Mouse (Mus musculus) lung, postnatal 36 days (tissue): ENCODE measurements around the gene Arfip1.
A peak's percentile ranks its signal among the peaks of the same experiment; 100 is the strongest.
"Not testable (repeated sequence)": the region's sequence is repeated elsewhere in the genome, so short reads cannot be mapped to it uniquely, and the experiment has no call there.

ENCODE experiments used
- DNase-seq: peaks from one replicate; pipeline ENCODE4 v3.0.0; 2022; ENCODE audit warnings: mixed read lengths

Arfip1 gene

DNA sequence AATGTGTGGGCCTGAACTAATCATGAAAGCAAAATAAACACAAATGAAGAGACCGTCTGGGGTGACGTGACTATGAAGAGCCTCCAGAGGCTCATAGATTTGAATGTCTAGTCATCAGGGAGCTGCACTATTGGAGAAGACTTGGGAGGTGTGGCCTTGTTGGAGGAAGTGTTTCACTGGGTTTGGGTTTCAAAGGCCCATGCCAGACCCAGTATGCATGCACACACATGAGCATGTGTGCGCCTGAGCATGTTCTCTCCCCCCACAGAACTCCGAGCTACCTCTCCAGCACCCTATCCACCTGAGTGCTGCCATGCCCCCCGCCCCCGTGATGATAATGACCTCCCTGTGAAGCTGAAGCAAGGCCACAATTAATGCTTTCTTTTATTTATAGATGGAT, 12.8 kb downstream of the Arfip1 start:
- DNase-seq = no peak

DNA sequence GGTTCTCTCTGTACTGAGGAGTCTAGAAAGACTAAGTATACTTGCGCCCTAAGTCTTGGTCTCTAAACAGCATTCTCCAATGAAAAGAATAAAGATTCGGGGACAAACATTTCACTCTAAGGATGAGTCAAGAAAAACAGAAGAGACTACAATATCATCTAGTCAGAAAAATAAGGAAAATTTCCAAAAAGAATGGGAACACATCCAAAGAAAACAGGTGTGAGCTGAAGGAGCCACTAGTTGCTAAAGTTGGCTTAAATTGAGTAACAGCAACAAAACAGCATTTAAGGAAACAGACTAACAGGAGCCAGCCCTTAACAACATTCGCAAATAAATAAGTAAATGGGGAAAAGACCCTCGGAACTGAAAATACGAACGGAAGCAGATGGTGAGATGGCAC, 13.9 kb downstream of the Arfip1 start:
- no peak for DNase-seq

DNA sequence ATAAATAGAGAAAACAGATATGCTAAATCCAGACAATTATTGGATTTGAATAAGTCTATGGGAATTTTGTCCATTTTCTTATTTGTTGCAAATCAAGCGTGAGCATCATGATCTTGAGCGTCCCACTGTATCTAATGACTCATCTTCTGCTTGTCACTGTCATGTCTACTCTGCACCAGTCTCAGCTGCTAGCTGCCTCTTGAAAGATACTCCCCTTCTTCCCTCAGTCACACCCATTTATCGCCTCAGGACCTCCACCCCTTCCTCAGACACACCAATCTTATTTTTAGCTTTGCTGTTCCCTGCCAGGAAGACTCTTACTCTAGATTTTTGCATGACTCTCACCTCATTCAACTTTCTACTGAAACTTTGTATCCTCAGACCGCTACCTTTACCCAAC, 19.0 kb downstream of the Arfip1 start:
- no peak for DNase-seq

DNA sequence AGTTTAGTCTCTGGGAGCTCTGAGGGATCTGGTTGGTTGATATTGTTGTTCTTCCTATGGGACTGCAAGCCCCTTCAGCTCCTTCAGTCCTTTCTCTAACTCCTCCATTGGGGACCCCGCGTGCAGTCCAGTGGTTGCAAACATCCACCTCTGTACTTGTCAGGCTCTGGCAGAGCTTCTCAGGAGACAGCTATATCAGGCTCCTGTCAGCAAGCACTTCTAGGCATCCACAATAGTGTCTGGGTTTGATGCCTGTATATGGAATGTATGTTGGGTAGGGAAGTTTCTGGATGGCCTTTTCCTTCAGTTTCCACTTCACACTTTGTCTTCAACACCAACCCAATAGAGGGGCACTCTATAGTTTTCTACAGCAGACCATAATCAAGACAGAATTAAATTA, 19.5 kb downstream of the Arfip1 start:
- DNase-seq = not testable (repeated sequence)

DNA sequence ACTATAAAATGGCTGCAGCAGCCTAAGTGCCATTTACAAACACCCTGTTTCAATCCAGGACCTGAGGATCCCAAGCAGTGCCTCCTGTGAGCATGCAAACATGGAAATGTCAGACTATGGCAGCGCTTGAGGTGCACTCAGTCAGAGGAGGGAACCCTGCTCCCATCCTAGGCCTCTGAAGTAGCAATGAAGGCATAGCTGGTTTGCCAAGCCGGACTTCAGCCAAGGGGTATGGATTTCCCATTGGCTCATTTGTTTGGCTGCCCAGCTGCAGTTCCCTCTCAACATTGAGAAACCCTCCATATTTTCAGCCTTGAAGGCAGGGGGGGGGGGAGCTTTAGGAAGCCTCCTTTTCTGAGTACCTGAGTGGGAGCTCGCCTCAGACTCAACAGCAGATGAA, 24.1 kb downstream of the Arfip1 start:
- no peak for DNase-seq

DNA sequence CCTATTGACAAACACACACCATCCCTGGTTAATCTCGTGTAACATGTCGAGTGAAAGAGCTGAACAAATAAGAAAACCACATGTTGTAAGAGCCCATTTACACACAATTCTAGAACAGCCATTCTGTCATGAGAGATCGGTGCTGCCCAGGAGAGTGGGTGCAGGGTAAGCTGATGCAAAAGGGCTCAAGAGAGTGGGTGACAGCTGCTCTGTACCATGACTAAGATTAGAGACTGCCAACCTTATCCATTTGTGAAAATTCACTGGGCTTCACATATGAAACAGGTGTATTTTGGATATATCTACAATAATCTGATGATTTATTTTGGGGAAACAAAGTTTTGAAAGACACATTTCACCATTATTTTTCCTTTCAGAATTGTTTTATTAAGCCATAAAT, 26.6 kb downstream of the Arfip1 start:
- no peak for DNase-seq

DNA sequence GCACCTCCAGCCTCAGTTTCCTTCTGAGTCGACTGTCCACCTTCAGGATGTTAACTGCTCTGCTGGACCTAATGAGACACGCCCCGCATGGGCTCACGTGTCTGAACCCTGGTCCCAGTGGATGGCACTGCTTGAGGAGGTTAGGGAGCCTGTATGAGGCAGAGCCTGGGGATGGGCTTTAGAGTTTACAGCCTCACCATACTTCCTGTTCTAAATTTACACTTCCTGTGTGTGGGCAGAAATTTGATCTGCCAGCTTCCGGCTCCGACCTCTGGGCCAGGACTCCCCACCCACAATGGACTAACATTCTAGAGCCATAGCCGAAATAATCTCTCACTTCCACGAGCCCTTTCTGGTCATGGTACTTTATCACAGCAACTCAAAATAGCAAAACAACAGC, 35.2 kb downstream of the Arfip1 start:
- DNase-seq = peak; percentile 26

DNA sequence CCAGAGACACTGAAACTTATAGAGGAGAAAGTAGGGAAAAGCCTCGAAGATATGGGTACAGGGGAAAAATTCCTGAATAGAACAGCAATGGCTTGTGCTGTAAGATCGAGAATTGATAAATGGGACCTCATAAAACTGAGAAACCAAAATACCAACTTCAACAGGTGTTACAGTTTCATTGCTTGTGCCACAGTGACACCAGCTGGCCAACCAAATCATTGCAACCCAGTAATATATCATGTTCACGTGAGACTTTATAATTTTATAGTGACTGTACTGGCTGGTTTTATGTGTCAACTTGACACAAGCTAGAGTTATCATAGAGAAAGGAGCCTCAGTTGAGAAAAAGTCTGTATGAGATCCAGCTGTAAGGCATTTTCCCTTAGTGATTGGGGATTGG, 40.0 kb downstream of the Arfip1 start:
- peak; percentile 83 for DNase-seq

DNA sequence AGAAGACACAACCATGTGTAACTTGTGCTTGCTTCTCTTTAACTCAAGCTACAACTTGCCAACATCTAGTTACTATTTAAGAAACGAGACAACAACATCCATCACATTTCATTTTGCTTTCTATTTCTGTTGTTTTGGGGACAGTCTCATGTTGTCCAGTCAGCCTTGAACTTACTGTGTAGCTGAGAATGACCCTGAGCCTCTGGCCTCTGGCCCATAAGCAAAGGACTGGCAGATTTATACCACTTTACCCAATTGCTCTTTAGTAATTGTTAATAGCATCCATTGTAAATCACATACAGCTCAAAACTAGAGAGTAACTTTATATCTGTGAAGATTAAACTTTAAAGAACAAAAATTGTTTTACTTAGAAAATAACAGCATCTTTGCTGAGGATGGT, 40.5 kb downstream of the Arfip1 start:
- no peak for DNase-seq

DNA sequence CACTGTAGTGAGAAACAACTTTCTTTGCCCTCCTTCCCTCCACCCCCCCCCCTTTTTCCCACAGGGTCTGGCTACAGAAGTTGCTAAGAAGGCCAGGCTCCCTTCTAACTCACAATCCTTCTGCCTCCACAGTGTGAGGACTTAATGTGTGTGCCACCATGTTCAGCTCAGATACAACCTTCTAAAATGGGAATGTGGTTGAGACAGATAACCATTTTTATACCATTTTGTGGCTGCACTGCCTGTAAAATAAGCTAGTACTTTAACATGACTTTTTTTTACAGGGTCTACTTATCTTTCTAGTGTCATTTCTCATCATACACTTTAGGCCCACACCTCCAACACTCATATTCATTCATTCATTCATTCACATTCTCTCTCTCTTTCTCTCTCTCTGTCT, 41.8 kb downstream of the Arfip1 start:
- DNase-seq = no peak

DNA sequence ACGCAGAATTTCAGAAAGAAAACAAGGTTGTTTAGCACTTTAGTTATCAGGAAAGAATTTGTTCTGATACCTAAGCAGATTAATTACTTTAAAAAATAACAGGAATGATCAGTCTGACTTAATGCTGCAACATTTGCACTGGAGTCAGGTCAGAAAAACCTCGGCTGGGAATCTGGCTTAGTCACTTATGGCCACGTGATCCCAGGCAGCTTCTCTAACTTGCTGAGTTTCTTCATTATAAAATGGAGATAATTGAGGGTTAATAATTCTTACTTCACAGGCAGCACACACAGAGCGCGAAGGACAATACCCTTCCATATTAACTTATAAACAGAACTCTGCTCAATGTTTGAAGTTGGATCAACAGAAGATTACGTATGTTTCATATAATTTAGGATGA, 45.4 kb downstream of the Arfip1 start:
- DNase-seq = no peak

DNA sequence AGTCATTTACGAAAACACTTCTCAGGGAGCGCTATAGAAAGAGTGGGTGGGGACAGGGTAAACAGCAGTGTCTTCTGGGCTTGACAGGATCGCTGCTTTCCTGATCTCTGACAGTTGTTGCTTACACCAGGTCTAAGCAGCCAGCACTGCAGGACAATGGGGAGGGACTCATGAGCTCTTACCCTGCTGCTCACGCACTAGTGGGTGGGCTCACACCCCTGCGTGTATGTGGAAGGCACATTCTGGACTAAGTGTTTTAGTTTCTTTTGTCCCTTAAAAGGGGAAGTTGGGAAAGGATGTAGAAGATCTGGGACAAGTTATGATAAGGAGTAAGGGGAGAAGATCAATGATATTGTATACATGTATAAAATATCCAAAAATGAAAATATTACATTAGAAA, 49.2 kb downstream of the Arfip1 start:
- no peak for DNase-seq

DNA sequence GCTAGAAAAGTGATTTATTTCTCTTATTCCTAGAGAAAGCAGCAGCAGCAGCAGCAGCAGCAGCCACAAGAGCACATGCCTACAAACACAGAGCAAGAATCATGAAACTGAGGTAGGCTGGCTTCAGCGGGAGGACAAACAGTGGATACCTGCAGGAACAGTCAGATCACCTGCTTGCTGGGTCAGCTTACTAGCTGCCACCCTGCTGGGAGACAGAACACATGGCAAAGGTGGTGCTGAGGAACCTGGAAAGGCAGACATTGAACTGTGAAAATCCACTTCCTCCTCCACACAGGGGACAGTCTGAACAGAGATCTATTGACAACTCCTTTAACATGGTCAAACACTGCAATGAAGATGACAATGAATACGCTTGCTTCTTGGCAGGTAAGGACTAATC, 53.4 kb downstream of the Arfip1 start:
- no peak for DNase-seq

DNA sequence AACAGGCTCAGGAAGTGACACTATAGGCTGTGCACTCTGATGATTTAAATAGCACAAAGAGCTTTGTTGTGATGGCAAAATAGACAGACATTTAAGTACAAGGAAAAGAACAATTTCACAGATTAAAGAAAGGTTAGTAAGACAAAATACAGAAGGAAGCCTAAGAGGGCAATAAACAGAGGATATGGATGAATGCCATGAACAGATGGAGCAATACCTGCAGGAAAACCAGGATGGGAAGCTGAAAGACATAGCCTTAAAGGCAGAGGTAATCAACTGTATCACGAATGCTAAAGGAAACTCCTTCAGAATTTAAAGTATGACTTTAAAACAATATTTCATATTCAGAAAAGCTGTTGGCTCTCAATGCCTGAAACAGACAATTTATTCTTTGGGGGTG, 57.5 kb downstream of the Arfip1 start:
- DNase-seq = no peak

DNA sequence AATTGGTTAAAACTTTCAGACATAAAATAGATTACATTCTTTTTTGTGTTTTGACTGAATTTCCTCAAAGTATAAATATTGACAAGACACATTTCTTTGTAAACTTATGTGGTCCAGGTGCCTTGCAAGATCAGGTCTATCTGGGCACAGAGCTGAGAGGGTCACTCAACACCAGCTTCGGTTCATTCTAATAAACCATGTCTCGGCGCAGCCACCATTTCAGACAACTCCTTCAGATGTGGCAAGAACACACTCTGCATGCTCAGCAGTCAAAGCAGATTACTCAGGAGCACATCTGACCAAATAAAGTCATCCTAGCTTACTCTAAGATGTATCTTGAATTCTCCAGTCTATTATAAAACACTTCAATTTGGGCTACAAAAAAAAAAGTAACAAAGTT, 66.3 kb downstream of the Arfip1 start:
- no peak for DNase-seq

DNA sequence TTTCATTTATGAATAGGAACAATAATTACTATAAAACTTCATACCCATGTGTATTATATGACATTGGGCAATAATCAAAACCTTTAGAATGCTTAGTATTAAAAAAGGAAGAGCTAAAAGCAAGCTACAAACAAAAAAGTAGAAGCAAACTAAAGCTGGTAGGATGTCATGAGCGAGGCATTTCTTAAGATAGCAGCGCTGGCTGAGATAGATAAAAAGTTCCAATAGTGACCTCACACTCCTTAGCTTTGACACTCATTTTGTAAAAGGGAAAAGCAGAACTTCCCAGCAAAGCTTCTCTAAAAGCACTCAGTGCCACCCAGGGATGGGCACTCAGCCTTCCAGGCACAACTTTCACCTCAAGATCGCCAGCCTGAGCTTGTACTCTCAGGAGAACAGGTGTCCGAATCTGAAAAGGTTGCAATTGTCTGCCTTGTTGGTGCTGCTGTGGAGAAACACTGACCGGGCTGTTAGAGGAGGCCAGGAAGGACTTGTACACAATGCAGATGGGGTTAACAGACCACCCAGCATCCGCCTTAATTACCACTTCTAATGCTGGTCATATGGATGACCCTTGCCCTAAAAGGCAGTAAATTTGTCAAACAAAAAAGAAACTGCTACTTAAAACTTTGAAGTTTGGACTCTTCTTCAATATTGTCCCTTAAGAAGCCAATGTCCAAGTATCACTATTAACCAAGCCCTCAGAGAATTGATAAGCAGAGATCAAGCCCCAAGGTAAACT, 69.5 kb downstream of the Arfip1 start:
- DNase-seq = no peak

DNA sequence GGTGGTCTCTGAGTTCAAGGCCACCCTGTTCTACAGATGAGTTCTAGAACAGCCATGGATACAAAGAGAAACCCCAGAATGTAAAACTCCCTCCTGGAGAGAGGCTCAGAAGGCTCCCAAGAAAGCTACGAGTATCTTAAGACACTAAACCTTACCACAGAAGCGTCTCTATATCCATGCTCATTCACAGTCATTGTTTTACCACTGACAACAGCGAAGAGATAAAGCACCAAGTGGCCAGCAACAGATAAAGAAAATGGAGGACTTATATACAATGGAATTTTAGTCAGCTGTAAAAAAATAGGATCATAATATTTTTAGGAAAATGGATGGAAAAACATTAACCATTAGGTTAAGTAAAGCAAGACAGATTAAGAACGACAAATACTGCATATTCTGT, 77.2 kb downstream of the Arfip1 start:
- DNase-seq = no peak

DNA sequence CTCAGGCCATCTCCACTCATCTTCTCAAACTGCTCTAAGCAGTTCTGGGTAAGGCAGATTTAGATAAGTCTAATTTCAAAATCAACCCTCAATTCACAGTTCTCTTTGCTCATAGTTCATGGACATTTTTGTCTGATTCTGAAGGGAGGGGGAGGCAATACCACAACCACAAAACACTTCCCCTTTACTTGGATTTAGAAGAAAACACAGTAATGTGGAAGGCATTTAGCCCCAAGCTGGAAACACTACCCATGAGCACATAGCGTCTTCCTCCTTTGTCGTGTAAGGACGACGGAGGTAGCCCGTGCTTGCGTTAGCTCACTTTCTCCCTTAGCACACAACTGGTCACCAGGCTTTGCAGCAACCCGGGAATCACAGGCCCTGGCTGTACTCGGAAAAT, 78.1 kb downstream of the Arfip1 start:
- peak; percentile 50 for DNase-seq

DNA sequence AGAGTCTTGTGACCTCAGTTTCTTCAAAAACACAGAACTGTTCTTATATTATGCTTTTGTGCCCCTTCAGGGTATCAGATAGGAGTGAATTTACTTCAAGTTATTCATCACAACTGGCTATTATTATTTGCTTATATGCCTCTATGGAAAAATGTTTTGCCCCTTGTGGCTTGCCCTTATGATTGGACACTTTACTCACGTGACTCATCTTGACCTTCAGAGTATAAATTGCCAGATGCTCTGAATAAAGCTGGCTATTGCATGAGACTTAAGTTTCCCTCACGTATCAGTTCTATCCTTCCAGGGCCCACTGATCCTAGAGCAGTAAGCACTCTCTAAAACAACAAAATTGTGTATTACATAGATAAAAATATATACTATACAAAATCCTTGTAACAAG, 80.3 kb downstream of the Arfip1 start:
- DNase-seq = no peak

DNA sequence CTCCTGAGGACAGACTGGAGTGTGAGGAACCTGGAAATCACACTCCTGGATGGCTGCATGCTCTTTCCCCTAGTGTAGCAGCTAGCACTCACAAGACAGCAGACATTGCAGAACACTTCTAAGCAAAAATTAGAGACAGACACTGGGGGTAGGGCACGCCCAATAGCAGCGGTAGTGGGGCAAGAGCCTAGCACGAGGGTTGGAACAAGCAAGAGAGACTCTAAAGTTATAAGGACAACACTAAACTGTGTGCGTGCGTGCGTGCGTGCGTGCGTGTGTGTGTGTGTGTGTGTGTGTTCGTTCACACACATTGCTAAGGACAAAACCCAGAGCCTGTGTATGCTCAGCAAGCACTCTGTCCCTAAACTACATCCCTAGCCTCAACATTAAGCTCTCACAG, 81.9 kb downstream of the Arfip1 start:
- DNase-seq = peak; percentile 55

DNA sequence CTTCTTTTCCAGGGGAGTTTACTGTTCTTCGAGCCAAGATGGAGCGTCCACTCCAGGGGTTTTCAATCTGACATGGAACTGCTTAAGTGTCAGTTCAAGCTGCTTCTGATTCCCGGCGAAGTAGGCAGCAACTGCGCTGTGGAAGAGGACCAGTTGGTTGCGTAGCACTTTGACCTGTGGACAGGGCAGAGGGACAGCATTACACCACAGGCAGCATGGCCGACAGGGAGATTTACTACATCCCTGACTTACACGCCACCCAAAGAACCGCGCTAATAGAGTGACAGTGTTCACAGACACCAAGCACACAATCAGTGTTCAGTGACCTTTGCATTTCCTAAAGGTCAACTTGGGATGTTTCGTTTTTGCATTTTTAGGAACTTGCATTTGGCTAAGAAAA, 84.7 kb downstream of the Arfip1 start:
- DNase-seq = no peak

DNA sequence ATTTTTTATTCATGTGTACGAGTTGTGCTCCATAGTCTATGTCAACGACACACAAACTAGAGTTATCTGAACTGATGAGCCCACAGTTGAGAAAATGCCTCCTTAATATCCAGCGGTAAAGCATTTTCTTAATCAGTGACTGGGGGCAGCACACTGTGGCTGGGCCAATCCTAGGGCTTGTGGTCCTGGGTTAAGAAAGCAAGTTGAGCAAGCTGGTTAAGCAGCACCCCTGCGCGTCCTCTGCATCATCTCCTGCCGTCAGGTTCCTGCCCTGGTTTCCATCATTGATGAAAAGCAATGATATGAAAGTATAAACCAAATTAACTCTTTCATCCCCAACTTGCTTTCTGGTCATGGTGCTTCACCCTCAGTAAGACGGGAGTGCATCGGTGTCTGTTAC, 89.8 kb downstream of the Arfip1 start:
- no peak for DNase-seq

DNA sequence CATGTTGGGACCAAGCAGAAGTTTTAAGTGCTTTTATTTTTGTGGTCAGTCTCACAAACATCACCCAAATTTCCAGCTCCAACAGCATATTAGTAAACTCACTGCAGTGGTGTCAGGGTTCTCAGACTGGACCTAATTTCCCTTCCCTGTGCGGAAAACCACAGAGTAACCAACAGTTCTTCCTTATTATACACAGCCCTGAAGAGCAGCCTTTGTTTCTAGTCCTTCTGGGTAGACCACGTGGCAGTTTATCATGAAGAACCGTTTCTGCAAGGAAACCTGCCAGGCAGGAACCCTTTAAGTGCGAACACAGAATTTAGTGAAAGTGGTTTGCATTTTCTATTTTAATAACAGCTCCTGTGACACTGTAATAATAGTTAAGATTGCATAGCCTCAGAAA, 90.3 kb downstream of the Arfip1 start:
- peak; percentile 68 for DNase-seq

DNA sequence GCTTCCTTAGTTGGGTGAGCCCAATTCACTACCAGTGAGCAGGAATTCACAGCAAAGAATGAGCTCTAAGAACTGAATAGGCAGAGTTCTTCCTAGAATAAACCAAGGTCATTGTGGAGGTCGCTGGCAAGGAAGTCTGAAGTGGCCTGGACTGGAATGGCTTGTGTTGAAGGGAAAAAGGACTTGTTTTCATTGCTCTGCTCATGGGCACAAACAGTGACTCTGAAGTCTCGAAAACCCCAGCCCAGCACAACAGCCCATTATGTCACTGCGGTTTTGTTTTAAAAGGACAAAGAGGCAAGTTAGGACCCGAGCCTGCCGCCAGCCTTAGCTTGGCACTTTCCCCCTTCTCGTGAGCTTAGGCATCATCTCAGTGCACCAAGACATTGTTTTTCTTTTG, 93.7 kb downstream of the Arfip1 start:
- no peak for DNase-seq

DNA sequence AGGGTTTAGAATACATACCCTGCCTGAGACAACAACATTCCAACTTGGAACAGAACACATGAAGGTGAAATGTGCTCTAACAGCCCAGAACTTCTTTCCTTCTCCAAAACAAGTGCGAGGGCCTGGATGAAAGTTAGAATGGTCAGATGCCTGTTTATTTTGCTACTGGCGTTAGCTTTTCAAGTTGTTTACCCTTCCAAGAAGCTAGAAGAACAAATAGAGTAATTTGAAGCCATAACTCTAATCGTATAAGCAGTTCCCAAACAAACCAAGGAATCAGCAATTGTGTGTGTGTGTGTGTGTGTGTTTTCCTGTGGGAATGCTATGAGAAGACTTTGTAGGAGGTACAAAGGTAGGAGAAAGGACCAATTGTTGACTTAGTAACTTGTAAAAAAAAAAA, 97.5 kb downstream of the Arfip1 start:
- DNase-seq = peak; percentile 70

DNA sequence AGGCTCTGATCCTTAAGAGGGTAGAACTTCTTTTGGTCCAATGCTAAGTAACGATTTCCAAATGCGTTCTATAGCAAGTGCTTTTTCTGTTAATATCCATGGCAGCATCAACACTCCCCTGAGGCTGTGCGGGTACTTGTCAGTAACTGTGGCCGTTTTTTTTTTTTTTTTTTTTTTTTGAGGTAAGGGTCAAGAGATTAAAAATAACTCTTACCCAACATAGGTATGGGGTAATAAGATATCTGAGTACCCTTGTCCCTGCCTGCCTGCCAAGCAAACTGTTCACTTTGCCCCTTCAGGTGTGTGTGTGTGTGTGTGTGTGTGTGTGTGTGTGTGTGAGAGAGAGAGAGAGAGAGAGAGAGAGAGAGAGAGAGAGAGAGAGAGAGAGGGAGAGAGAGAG, 98.1 kb downstream of the Arfip1 start:
- DNase-seq = peak; percentile 59
